Mouse (Mus musculus): ENCODE results near the gene Sec24b.
A peak's percentile ranks its signal among the peaks of the same experiment; 100 is the strongest.

Gene Sec24b

DNA sequence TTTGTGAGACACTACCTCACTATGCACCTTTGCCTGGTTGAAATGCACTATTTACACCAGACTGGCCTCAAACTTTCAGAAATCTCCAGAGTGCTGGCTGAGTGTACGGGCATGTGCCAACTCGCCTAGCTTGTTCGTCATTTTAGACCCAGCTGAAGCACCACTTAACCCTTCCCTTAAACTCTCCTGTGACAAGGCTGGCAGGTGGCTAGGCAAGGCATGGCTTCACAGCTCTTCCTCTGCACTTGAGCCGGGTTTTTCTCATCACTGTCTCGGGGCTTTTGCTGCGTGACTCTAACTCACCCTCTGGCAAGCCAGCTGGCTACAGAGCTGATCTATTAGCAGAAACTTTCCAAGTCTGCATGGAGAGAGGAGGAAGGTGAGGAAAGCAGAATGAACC lies 6.8 kb downstream of the Sec24b start:
- no peak for DNase-seq (ENCODE audit: low read depth)

DNA sequence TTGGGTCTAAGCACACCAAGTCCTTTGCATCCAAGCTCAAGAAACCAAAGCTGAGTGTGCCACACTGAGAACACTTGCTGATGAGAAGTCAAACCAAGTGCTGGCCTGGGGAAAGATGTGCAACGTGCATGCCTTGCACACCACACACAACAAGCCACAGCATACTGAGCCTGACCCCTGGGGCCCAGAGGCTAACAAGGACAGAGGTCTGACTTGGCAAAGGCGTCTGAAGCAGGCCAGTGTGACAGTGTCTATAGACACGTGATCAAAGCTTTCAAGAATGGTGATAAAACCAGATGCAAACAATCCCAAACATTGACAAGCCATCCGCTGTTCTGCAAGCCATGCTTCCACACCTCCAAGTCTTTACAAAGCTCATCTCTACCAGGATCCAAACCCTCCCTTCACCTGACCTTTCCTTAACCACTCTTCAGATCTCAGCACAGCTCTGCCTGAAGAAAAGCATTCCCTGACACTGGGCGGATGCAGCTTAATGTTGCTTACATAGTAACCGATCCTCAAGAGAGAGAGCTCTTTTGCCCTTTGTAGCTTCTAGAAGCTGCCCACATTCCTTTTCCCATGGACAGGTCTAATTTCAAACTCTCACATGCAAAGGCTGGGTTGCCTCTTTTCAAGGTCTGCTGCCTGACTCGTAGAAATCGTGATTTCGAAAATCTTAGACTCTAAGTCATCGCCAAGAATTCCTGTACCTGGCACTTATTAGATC lies 7.8 kb downstream of the Sec24b start:
- peak; percentile 20 for DNase-seq (ENCODE audit: low read depth)

DNA sequence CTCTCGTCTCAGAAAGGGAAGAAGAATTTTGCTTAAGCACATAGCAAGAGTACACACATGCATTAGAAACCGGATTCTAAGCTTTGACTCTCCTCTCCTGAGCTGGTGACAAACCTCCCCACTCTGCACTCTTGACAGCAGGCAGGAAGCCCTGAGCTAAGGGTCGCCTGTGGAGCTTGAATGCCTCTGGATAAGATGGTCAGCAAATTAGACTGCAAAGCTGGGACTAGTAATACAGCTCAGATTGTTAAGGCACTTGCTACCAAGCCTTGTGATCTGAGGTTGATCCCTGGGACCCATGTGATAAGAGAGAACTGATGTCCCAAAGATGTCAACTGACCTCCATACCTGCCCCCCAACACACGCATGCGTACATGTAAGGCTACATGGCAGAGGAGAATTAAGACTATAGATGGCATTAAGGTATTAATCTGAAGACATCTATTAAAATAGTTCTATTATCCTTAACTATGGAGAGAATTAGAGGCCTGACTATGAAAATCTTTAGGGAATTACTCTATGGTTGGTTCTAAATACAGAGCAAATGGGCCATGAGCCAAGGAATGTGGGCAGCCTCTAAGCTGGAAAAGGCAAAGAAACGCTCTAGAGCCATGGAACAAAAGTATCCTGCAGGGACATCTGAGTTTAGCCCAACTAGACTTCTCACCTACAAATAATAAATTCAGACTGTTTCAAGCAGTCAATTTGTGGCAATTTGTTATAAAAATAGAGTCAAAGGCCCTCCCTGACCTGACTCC lies 8.6 kb downstream of the Sec24b start:
- peak; percentile 56 for DNase-seq (ENCODE audit: low read depth)

DNA sequence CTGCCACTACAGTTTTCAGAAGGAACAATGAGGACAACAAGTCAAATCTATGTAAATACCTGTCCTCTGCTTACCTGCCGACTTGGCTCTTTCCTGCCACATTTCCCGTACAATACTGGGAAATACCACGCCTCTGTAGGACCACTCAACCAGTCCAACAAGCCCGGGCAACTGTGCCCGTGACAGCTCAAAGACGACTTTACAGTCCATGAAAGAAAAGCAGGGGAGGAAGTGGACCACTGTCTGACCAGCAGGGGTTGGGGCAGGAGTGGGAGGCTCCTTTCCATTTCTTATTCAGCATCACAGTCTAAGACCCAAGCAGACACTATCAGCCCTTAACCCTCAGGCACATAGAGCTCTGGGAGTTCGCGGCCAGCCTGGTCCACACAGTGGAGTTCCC lies 9.2 kb downstream of the Sec24b start:
- DNase-seq (ENCODE audit: low read depth) = no peak

DNA sequence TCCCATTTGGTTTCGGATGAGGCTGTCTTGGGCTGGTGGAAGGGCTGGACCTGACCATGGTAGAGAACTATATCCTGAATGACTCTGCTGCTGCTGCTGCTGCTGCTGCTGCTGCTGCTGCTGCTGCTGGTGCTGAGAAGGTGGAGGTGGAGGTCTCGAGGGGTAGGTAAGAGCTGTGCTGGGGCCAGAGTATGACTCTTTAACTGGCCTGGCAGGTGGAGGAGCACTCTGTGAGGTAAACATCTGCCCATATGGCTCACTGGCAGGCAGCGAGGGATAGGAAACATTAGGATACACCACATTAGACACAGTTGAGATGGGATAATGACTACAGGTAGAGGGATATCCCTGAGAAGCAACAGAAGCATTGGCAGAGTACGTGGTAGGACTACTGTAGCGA lies 20.6 kb downstream of the Sec24b start:
- DNase-seq (ENCODE audit: low read depth) = no peak

DNA sequence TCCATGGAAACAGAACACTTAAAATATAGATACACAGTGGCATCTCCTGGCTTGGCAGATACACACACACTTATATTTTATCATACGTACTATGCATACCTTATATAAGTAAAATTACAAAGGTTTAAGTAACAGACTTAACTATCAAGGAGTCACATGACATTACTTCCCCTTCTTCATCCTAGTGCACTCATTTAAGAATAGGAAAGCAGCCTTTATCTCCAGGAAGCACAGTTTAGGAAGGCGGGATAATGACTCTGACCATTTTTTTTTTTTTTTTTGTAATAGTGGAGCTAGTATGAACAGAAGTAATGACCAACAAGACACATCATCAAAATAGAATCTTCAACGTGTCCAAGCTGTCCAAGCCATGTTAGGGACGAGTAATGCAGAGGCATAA lies 21.3 kb downstream of the Sec24b start:
- DNase-seq (ENCODE audit: low read depth) = no peak

DNA sequence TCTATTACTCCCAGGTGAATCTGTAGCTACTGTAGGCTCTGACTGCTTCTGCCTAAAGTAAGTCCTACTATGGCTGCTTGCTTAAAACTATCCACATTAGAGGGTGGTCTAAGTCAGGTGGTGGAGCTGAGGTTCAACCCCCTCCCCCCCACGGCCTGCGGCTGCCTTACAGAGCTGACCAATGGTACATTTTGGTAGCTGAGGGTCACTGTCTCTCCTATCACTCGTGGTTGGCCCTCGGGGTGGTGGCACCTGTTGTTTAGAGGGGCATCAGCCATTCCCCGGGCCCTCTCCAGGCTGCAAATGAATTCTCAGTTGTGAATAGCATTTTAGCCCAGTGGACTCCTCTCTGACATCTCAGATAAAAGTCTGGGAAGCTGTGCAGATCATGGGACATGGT lies 32.6 kb downstream of the Sec24b start:
- no peak for DNase-seq (ENCODE audit: low read depth)

DNA sequence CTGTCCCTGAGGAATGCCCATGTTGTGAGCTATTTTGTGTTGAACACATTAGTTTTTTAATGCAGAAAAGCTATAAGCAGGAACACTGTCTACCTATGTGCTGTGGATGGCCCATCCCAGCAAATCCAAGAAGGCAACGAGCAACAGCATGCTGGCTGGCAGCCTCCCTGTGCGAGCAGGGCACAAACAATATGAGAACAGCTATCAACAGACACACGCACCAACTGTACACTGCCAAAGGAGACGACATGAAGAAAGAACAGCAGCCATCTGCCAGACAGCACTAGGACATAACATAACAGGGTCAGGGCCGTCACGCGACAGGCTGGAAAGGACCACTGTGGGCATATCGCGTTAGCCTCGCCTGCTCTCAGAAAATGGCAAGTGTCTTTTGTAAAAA lies 35.2 kb downstream of the Sec24b start:
- DNase-seq (ENCODE audit: low read depth) = no peak

DNA sequence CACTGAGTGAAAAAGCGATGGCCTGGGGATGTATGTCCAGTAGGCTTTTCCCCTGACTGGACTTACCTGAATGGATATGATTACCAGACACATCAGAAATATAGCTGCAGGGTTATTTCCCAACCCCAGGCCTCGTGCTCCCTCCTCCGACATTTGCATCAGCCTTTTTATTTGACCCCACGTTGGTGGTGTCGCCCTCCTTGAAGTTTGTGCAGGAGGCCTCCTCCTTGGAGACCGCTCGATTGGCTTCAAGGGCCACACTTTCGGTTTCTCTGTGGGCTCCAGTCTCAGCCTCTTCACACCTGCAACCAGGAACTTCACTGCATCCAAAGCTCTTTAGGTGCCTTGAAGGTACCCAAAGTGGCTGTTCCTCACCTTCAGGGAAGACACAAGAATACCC lies 35.8 kb downstream of the Sec24b start:
- no peak for DNase-seq (ENCODE audit: low read depth)

DNA sequence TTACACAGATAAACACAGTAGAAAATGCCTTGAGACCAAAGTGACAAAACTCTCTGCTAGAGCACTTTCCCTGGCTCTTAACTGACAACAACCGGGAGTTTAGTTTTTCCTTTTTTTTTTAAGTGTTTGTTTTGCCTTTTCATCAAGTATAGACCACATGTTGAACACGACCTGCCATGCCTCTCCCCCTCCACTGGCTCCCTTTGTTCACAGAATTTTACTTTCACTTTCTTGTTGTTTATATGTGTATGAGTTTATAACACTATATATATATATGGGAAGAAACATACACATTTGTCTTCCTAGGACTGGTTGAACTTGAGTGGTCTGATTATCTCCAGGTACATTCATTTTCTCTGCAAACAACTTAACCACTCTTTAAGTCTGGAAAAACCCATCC lies 48.4 kb downstream of the Sec24b start:
- peak; percentile 17 for DNase-seq (ENCODE audit: low read depth)

DNA sequence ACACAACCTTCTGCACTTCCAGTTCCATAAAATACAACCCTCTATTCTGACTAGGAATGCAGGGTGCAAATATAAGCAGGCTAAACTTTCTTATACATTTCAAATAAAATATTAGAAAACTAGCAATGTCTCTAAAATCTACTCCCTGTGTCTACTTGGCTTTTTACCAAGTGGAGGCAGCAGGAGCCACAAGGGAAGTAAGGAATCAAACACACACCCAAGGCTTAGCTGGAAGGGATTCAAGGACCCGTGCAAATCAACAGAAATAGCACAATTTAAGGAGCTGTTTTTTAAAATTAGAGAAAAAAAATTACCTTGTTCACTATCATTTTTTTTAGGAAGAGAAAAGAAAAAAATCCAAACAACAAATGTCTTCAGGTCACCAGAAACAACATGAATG lies 50.1 kb downstream of the Sec24b start:
- no peak for DNase-seq (ENCODE audit: low read depth)

DNA sequence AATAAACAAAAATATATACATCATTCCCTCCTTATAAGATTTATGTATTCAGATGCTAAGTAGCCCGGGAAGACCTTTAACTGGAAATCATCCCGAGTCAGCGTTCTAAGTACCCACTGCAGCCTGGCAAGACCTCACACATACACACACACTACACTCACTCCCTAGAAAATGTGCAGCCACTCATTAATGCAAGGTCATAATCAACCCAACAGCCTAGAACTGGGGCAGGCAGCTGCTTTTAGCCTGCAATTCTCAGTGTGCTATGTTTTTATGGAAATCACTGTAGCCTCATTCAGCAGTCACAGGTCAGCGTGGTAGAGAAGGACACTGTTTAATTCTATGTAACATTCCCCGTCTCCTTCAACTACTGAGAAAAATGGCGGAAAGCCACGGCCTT lies 55.2 kb downstream of the Sec24b start:
- no peak for DNase-seq (ENCODE audit: low read depth)

DNA sequence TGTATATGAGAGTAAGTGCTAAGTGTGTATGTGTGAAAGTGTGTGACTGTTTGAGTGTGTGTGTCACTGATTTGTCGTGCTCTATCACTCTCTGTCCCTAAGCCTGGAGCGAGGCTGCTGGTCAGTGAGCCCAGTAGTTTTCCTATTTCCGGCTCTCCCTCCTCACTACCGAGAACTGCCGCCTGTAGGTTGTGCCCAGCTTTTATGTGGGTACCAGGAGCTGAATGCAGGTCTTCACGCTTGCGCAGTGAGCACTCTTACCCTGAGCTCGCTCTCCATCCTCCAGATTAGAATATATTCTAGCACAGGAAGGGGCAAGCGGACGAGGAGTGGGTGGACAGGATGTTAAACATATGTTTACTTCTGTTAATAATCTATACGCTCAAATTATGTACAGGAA lies 60.4 kb downstream of the Sec24b start:
- DNase-seq (ENCODE audit: low read depth) = no peak

DNA sequence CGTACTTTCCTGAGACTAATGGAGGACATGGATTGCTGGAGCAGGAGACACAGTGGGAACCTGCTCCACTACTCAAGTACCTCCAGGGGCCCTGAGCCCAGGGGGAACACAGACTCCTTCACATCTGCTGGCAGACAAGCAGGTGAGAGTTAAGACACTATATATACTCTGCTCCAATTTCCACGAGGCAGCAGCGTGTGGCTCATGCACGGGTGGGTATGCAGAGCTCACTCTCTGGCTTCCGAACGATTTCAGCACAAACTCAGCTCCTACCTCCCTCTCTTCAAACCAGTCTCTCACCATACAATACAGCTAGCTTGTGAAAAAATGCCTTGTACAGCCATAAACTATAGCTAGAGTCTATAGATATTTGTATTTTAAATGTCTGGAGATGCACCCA lies 62.8 kb downstream of the Sec24b start:
- DNase-seq (ENCODE audit: low read depth) = no peak

DNA sequence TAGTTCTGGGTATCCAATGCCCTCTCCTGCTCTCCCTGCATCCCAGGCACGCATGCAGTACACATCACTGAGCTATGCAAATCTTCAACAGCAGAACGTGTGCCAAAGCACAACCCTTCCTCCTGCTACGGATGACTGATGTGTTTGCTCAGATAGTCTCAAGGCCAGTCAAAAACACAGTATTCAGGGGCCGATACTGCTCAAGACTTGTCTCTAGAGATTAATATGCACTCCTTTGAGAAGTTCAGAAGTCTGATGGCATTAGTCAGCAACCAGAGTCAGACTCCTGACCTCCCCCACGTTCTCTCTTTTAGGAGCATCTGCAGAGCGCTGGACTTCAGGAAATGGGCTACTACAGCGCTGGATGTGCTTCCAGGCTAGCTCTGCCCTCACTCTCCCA lies 63.4 kb downstream of the Sec24b start:
- peak; percentile 83 for DNase-seq (ENCODE audit: low read depth)

DNA sequence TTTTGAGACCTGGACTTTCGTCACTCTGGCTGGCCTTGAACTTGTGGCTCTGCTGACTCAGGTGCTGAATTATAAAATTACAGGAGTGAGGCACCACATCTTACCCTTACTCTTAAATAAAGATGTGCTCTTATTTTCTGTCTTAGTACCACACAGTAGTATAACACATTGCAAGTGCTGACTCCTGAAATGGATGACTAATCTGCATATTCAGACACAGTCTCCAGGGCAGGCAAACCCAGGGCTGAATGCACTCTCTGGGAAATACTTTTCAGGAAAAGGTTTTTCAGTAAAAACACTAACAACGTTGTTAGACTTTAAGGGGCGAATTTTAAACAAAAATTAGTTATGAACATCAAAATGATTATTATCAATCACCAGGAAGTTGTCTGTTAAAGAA lies 64.0 kb downstream of the Sec24b start:
- peak; percentile 21 for DNase-seq (ENCODE audit: low read depth)

DNA sequence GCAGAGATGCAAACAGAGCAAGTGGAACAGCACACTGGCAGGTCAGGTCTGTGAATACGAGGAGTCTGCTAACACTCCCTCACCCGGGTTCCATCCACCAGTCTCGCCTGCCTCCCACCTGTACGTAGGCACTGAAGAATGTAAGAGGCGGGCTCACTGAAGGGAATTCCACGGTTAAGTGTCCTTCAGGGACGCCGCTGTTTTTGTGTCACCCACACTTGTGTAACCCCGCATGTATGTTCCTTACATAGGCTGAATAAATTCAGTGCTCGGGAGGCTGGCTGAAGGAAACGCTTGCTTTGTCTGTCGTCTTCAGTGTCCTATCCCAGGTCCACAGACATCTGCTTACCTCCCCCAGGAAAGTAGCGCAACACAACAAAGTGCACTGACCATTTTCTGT lies 74.1 kb downstream of the Sec24b start:
- no peak for DNase-seq (ENCODE audit: low read depth)

DNA sequence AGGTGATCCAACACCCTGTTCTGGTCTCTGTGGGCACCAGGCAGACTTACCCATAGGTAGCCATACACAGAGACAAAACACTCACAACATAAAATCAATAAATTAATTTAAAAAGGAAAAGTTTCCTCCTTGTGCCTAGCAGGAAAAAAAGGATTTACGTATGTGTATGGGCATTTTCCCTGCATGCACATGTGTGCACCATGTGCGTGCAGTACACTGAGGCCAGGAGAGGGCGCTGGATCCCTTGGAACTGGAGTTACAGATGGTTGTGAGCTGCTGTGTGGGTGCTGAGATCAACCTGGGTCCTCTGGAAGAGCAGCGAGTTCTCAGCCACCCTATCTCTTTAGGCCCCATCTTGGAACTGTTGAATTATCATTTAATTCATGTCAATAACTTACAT lies 76.0 kb downstream of the Sec24b start:
- peak; percentile 24 for DNase-seq (ENCODE audit: low read depth)

DNA sequence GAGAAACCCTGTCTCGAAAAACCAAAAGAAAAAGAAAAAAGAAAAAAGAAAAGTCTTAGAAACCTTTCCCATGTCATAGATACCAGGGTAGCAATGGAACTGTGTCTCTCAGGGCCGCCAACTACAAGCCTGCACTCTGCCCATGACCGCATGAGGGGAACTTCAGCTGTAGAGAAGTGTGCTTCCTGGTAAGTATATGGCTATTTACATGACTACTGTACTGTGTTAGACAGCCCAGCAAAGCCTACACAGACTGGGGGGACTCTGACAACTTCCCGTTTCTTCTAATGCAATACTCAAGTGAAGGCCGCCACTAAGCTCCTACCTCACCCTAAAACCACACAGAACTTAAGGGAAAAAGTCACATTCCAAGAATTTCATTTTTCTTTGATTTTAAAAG lies 76.6 kb downstream of the Sec24b start:
- DNase-seq (ENCODE audit: low read depth) = no peak

DNA sequence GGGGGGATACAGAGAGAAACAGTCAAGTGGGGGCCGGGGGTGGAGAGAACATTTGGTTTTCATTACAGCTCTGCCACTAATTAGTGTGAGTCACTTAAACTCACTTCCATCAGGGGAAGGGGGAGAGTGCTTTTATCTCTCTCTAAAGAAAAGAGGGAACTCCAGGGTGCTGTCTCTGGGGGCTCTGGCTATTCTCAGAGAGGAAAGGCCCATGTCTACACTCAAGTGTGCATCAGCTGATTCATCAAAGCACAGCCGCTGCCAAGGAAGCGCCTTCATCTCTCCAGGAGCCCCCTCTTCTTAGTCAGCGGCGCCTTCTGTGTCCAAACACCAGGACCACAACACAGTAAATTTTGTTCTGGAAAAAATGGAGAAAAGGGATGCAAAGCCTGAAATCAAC lies 79.1 kb downstream of the Sec24b start:
- DNase-seq (ENCODE audit: low read depth) = peak; percentile 24

DNA sequence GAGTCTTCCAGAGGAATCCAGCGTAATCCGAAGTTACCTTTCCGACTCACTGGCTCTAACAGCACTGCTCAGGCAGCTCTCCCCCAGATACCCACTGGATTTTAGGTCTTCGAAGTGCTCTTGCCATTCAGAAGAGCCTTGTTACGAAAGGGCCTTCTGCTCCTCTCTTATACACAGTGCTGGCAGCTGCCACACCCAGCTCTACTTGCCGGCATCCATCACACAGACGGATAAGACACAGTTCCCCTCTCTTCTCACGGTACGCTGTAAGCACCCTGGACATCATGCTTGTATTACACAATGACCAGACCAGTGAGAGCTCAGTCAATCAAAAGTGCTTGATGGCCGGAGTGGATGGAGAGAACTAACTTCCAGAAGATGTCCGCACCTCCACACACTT lies 79.6 kb downstream of the Sec24b start:
- peak; percentile 8 for DNase-seq (ENCODE audit: low read depth)

DNA sequence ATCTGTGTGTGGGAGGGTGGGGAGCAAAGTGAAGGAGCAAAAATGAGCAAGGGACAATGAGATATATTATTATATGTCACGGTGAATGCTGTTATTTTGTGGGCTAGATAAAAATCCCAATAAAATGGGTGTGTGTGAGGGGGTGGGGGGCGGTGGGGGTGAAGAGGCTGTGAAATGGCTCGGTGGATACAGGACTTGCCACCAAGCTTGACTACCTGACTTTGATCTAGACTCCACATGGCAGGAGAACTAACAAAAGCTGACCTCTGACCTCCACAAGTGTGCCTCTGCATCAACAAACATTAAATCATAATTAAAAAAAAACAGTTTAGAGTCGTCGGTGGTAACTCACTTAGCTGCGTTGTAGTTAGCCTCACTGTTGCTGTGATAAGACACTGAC lies 81.8 kb downstream of the Sec24b start:
- no peak for DNase-seq (ENCODE audit: low read depth)

DNA sequence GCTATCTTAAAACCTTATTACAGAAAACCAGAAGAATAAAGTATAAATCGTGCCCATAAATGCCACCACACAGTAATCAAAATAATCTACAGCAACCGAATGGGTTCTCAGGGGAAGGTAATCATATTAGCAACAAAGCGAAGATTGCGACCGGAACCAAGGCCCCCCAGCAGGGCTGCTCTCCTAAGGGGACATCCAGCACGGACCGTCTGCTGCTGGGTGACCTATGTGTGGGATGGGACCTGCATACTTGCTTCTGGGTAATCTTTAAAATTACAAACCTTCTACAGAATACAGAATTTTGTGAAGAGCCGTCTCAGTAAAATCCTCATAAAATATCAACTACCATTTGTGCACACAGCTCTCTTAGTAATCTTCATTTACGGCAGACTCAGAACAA lies 82.6 kb downstream of the Sec24b start:
- DNase-seq (ENCODE audit: low read depth) = no peak

DNA sequence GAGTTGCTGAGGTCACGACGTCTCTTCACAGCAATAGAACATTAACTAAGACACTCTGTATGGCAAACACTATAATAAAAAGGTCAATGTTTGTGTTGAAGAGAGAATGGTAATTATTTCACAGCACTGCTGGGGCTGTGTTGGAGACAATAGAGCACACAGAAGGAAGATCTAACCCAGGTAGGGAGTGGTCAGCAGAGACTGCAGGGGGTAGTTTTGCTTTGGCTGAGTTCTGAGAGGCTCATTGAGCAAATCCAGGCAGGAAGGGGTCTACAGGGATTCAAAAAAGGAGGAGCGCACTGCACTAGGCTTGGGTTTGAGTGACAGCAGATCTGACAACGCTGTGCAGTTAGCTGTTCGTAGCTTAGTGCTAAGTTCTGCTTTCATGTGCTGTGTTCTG lies 85.0 kb downstream of the Sec24b start:
- no peak for DNase-seq (ENCODE audit: low read depth)

All from NIH3T3 (cell line).